Mouse (Mus musculus) embryonic fibroblast, embryonic 13.5 days (primary cell): Measurements from ENCODE around the gene Zfp72.

Experiments used
- CTCF ChIP-seq: IDR thresholded peaks from 2 replicates; pipeline ENCODE4 v1.5.1; 2011; ENCODE audit warnings: mild to moderate bottlenecking, control low read depth, low read length, moderate library complexity, borderline replicate concordance; ENCODE audit not compliant: insufficient read depth
- POLR2A ChIP-seq: IDR thresholded peaks from 2 replicates; pipeline ENCODE4 v1.6.1; 2011; ENCODE audit warnings: low read depth, mild to moderate bottlenecking, control low read depth, low read length, moderate library complexity

DNA sequence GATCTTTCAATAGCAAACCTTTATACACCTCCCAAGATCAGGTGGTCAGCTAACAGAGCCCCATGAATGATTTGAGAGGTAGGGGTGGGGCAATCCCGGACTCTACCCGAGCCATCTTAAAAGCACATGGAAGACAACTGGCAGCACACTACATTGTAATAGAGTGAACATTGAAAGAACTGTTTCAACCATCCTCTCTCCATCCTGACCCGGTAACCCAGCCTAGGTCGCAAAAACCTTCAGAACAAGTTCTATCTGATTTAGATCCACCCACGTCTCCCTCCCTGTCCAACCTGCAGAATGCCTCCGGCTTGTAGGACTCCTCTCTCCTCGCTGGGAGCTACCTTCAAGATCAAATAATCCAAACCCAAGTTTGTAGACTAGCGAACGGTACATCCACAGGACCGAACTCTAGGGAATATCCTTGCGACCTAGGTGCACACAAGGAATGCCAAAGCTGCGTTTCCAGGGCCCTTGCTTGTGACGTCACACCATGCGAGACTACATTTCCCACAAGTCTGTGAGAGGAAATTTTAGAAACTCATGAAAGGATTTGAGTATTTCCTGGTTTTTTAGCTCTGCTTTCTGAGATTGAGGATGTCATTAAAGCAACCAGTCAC is at the start of gene Zfp72:
- TF ChIP-seq CTCF (no peak), POLR2A (peak; percentile 79)
